In genomic region chr15:6557552-6557951, GRCm38 (mm10) we compare ENCODE assay signal across 21 mouse cellular contexts.
"Had no signal": no experiment of that assay in that cellular context is flagged by ENCODE, and none has a peak within 500 bp of the region (broad histone marks: within the 10 kb centered on the region; RNA-seq: fewer than 3 reads in every experiment).

No protein-coding gene starts in this region.

- H3K4me1 ChIP-seq: midbrain, embryonic 10.5 days; midbrain, embryonic 12.5 days; neural tube, embryonic 13.5 days; neural tube, embryonic 15.5 days had no signal

- H3K4me3 ChIP-seq: lung, embryonic 15.5 days; midbrain, embryonic 10.5 days; midbrain, embryonic 12.5 days; myocyte; neural tube, embryonic 13.5 days; neural tube, embryonic 15.5 days had no signal

- DNase-seq: lung, adult 2 months; lung, postnatal 14 days; lung, postnatal 4 days; midbrain, embryonic 14.5 days; retina, postnatal 1 day; right cerebral cortex, adult 18-20 months; right cerebral cortex, postnatal 25 days; right cerebral cortex, postnatal 4 days; spleen, adult 18-20 months; thymus, adult 18-20 months; thymus, postnatal 14 days; thymus, postnatal 36 days had no signal

- H3K27me3 ChIP-seq: lung, embryonic 15.5 days; megakaryocyte, embryonic 14.5 days; midbrain, embryonic 12.5 days; neural tube, embryonic 13.5 days; neural tube, embryonic 15.5 days had no signal

- H3K36me3 ChIP-seq: lung, embryonic 15.5 days; midbrain, embryonic 10.5 days; midbrain, embryonic 12.5 days; neural tube, embryonic 13.5 days; neural tube, embryonic 15.5 days had no signal

- H3K9me3 ChIP-seq: lung, embryonic 15.5 days; megakaryocyte, embryonic 14.5 days; midbrain, embryonic 10.5 days; midbrain, embryonic 12.5 days; neural tube, embryonic 13.5 days; neural tube, embryonic 15.5 days had no signal

- H3K27ac ChIP-seq: lung, embryonic 15.5 days; midbrain, embryonic 10.5 days; midbrain, embryonic 12.5 days; neural tube, embryonic 13.5 days; neural tube, embryonic 15.5 days had no signal

- H3K9ac ChIP-seq: lung, embryonic 15.5 days; midbrain, embryonic 12.5 days; neural tube, embryonic 13.5 days; neural tube, embryonic 15.5 days had no signal

- ATAC-seq: lung, postnatal 0 days; midbrain, embryonic 16.5 days had no signal
